Mouse (Mus musculus) midbrain, embryonic 11.5 days (tissue): Measurements from ENCODE around the gene Rgsl1. TPM values are rescaled to one million over a fixed set of nuclear protein-coding genes. Genes with fewer than 3 reads are reported as not detected.
"Not testable (repeated sequence)": the region's sequence is repeated elsewhere in the genome, so short reads cannot be mapped to it uniquely, and the experiment has no call there.

Experiments used
- ATAC-seq: fragments of 200-750 bp; cut with Nextera tagmentation; 2 replicates; pipeline ENCODE4 v1.8.0; 2017; ENCODE audit warnings: moderate TSS enrichment, moderate library complexity; ENCODE audit not compliant: low FRiP score
- DNase-seq: peaks from one replicate; pipeline ENCODE4 v3.0.0; 2015; ENCODE audit warnings: low spot score; ENCODE audit errors: missing footprints
- H3K27ac ChIP-seq: fragments of 300-500 bp; sonication (generic); 2 replicates; pipeline ENCODE4 v1.5.1; 2014; ENCODE audit warnings: low read depth, low read length
- H3K27me3 ChIP-seq: fragments of 300-500 bp; sonication (generic); 2 replicates; pipeline ENCODE4 v1.6.1; 2014; ENCODE audit warnings: mild to moderate bottlenecking, low read length, moderate library complexity, mixed read lengths; ENCODE audit not compliant: control insufficient read depth, insufficient read depth
- H3K36me3 ChIP-seq: fragments of 300-500 bp; sonication (generic); 2 replicates; pipeline ENCODE4 v1.6.1; 2014; ENCODE audit warnings: mild to moderate bottlenecking, low read length, moderate library complexity, mixed read lengths; ENCODE audit not compliant: control insufficient read depth, insufficient read depth
- H3K4me1 ChIP-seq: fragments of 300-500 bp; sonication (generic); 2 replicates; pipeline ENCODE4 v1.6.1; 2014; ENCODE audit warnings: low read length; ENCODE audit not compliant: control insufficient read depth, insufficient read depth
- H3K4me2 ChIP-seq: fragments of 300-500 bp; sonication (generic); 2 replicates; pipeline ENCODE4 v1.6.1; 2014; ENCODE audit warnings: mild to moderate bottlenecking, moderate library complexity
- H3K4me3 ChIP-seq: fragments of 300-500 bp; sonication (generic); 2 replicates; pipeline ENCODE4 v1.5.1; 2014; ENCODE audit warnings: low read depth, low read length
- H3K9ac ChIP-seq: fragments of 300-500 bp; sonication (generic); 2 replicates; pipeline ENCODE4 v1.6.1; 2014; ENCODE audit warnings: low read length
- H3K9me3 ChIP-seq: fragments of 300-500 bp; sonication (generic); 2 replicates; pipeline ENCODE4 v1.6.1; 2016; ENCODE audit warnings: low read length; ENCODE audit not compliant: control insufficient read depth
- WGBS: fragments of 180-500 bp; shearing (Covaris S2); extraction: QIAGEN DNeasy Blood & Tissue Kit; methylation state at CpG from one replicate; pipeline ENCODE4 v1.1.7; 2014; 5-methylcytosine and 5-hydroxymethylcytosine counted together
- polyA plus RNA-seq: library from polyadenylated mRNA; unstranded; fragments of >200 nt; fragmentation: Nextera tagmentation; extraction: Ambion mirVana; gene quantifications from 2 replicates; pipeline ENCODE4 v1.2.1, GENCODE M21; 2014

Rgsl1 gene
- polyA plus RNA-seq, 1 experiment from 2014 or later: not detected

GRCm38 (mm10) chr1:153769571-153769970 lies 74.4 kb downstream of the Rgsl1 start:
- H3K27me3 ChIP-seq, H3K27ac ChIP-seq, ATAC-seq, H3K4me1 ChIP-seq, H3K9ac ChIP-seq, H3K9me3 ChIP-seq, DNase-seq, H3K36me3 ChIP-seq, H3K4me2 ChIP-seq, H3K4me3 ChIP-seq: not testable (repeated sequence)
- WGBS: 66% methylated on average over 6 of the region's 6 CpGs

- H3K27me3 ChIP-seq: no peaks in the 10 kb centered on the region
- no peaks in the 10 kb centered on the region for H3K4me1 ChIP-seq
- H3K27ac ChIP-seq: no peak overlapping the region
- no peak overlapping the region for H3K4me3 ChIP-seq
- WGBS: 85% methylated on average over 5 of the region's 5 CpGs
- peak; percentile 45 for DNase-seq
- no peaks in the 10 kb centered on the region for H3K36me3 ChIP-seq
- ATAC-seq: no peak
- no peak overlapping the region for H3K9ac ChIP-seq
- H3K4me2 ChIP-seq: no peak overlapping the region
- no peaks in the 10 kb centered on the region for H3K9me3 ChIP-seq
Measured at GRCm38 (mm10) chr1:153768465-153768864, 75.5 kb downstream of the Rgsl1 start.

GRCm38 (mm10) chr1:153767281-153767680 lies 76.7 kb downstream of the Rgsl1 start:
- no peaks in the 10 kb centered on the region for H3K27me3 ChIP-seq
- no peaks in the 10 kb centered on the region for H3K9me3 ChIP-seq
- H3K9ac ChIP-seq: no peak overlapping the region
- WGBS: 89% methylated on average over 1 of the region's 1 CpGs
- no peak overlapping the region for H3K4me2 ChIP-seq
- H3K27ac ChIP-seq: no peak overlapping the region
- no peaks in the 10 kb centered on the region for H3K4me1 ChIP-seq
- ATAC-seq (no peak), DNase-seq (peak; percentile 56)
- H3K36me3 ChIP-seq: no peaks in the 10 kb centered on the region
- no peak overlapping the region for H3K4me3 ChIP-seq

GRCm38 (mm10) chr1:153766298-153766697 lies 77.6 kb downstream of the Rgsl1 start:
- 48% methylated on average over 8 of the region's 8 CpGs for WGBS
- Histone ChIP-seq H3K4me2 (no peak overlapping the region), H3K9me3 (no peaks in the 10 kb centered on the region), H3K27me3 (no peaks in the 10 kb centered on the region), H3K9ac (no peak overlapping the region), H3K4me1 (no peaks in the 10 kb centered on the region), H3K36me3 (no peaks in the 10 kb centered on the region), H3K27ac (no peak overlapping the region), H3K4me3 (no peak overlapping the region)
- peak; percentile 73 for DNase-seq
- ATAC-seq: no peak

DNA sequence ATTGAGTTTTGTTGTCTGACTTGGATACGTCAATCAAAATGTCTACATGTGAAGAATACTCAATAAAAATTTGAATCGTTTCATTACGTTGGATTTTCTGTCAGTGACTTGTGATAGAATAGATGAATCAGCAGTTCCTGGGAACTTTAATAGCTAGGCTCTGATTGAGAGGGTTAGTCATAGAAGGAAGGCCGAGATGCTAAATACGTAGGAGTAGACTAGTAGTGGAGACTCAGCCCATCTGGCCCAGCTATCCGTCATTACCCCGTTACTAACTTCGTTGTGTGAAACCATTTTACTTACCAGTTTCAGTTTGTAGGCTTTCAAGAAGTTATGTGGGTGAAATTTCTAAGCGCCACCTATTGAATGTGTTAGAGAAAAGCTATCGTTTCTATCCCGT lies 79.8 kb downstream of the Rgsl1 start:
- ATAC-seq (no peak), DNase-seq (no peak)
- no peak overlapping the region for H3K4me3 ChIP-seq
- H3K4me1 ChIP-seq: no peaks in the 10 kb centered on the region
- 92% methylated on average over 11 of the region's 11 CpGs for WGBS
- H3K9ac ChIP-seq: no peak overlapping the region
- H3K4me2 ChIP-seq: no peak overlapping the region
- no peaks in the 10 kb centered on the region for H3K36me3 ChIP-seq
- no peaks in the 10 kb centered on the region for H3K9me3 ChIP-seq
- no peak overlapping the region for H3K27ac ChIP-seq
- no peaks in the 10 kb centered on the region for H3K27me3 ChIP-seq

DNA sequence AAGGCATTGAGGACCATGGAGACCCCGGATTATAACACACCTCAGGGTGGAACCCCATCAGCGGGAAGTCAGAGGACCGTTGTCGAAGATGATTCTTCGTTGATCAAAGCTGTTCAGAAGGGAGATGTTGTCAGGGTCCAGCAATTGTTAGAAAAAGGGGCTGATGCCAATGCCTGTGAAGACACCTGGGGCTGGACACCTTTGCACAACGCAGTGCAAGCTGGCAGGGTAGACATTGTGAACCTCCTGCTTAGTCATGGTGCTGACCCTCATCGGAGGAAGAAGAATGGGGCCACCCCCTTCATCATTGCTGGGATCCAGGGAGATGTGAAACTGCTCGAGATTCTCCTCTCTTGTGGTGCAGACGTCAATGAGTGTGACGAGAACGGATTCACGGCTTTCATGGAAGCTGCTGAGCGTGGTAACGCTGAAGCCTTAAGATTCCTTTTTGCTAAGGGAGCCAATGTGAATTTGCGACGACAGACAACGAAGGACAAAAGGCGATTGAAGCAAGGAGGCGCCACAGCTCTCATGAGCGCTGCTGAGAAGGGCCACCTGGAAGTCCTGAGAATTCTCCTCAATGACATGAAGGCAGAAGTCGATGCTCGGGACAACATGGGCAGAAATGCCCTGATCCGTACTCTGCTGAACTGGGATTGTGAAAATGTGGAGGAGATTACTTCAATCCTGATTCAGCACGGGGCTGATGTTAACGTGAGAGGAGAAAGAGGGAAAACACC lies 90.0 kb downstream of the Rgsl1 start:
- no peaks in the 10 kb centered on the region; the same call in 1 of the 2 replicates for H3K36me3 ChIP-seq
- ATAC-seq: no peak

GRCm38 (mm10) chr1:153752521-153752920 lies 91.4 kb downstream of the Rgsl1 start:
- Histone ChIP-seq H3K9ac (no peak overlapping the region), H3K9me3 (no peaks in the 10 kb centered on the region), H3K4me1 (peaks cover 5% of the 10 kb centered on the region), H3K4me3 (no peak overlapping the region), H3K36me3 (no peaks in the 10 kb centered on the region; the same call in 1 of the 2 replicates), H3K4me2 (no peak overlapping the region), H3K27me3 (no peaks in the 10 kb centered on the region), H3K27ac (no peak overlapping the region)
- 96% methylated on average over 6 of the region's 6 CpGs for WGBS
- DNase-seq (no peak), ATAC-seq (no peak)

More for the DNA sequence above, 90.0 kb downstream of the Rgsl1 start:
- Histone ChIP-seq H3K4me3 (no peak overlapping the region), H3K9ac (no peak overlapping the region), H3K4me1 (peaks cover 2% of the 10 kb centered on the region; the same call in 1 of the 2 replicates), H3K4me2 (no peak overlapping the region), H3K9me3 (no peaks in the 10 kb centered on the region), H3K27me3 (no peaks in the 10 kb centered on the region), H3K27ac (no peak overlapping the region)
- DNase-seq: no peak
- WGBS: 75% methylated on average over 25 of the region's 25 CpGs

DNA sequence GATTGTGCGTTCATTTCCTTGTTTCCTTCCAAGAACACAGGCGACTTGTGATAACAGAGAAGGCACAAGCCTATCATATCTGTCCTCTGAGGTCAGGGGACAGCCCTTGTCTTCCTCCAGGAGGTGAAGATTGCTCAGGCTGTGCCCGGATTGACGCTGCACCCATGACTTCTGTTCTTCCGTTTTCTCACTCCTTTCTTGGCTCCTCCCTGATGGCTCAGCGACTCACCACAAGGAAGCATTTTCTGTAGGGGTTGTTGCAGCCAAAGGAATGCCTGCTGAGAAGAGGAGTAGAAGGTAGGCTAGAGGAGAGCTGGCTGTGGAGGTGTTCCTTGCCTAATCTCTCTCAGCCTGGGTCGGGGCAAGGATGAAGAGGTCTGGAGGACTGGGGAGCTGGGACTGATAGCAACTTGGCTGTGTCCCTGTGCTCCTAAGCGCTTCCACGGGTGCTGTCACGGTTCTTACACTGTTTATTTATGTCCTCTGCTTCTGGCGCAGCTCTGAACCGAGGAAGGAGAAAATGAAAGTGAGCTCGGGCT lies 92.1 kb downstream of the Rgsl1 start:
- H3K9me3 ChIP-seq: no peaks in the 10 kb centered on the region
- DNase-seq: no peak
- H3K4me3 ChIP-seq: no peak overlapping the region
- 65% methylated on average over 13 of the region's 13 CpGs for WGBS
- H3K4me2 ChIP-seq: no peak overlapping the region
- no peak overlapping the region for H3K27ac ChIP-seq
- no peak overlapping the region for H3K9ac ChIP-seq
- H3K36me3 ChIP-seq: no peaks in the 10 kb centered on the region; the same call in 1 of the 2 replicates
- peaks cover 5% of the 10 kb centered on the region for H3K4me1 ChIP-seq
- no peaks in the 10 kb centered on the region for H3K27me3 ChIP-seq
- ATAC-seq: no peak

DNA sequence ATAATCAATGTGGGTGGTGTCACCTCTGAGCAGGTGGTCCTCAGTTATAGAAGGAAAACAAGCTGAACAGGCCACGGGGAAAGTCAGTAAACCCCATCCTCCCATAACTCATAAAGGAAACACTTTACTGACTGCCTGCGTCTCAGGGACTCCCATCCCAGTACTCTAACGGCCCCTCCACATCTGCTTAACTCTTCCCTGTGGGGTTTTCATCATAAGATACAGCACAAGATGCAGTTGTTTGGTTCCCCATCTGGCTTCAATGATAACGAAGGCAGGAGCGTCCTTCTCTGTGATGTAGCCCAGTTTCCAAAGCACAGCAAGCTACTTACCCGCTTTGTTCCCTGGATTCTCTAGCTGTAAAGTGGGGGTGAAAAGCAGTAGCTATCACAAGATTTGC lies 93.9 kb downstream of the Rgsl1 start:
- no peak for DNase-seq
- no peak for ATAC-seq
- Histone ChIP-seq H3K36me3 (no peaks in the 10 kb centered on the region; the same call in 1 of the 2 replicates), H3K27ac (no peak overlapping the region), H3K4me1 (peaks cover 5% of the 10 kb centered on the region), H3K4me3 (peak overlapping the region; percentile 31), H3K9me3 (no peaks in the 10 kb centered on the region), H3K4me2 (peak overlapping the region; percentile 41), H3K9ac (peak overlapping the region; percentile 72), H3K27me3 (no peaks in the 10 kb centered on the region)
- WGBS: 73% methylated on average over 6 of the region's 6 CpGs
